Mouse (Mus musculus): ENCODE results near the gene Itpr2. TPM values are rescaled to one million over a fixed set of nuclear protein-coding genes. Genes with fewer than 3 reads are reported as not detected.

Gene Itpr2
- polyA plus RNA-seq, 1 experiment from 2014 or later = 19.4 TPM

- DNase-seq (ENCODE audit: low spot score) = no peak
- no peaks in the 10 kb centered on the region for H3K36me3 ChIP-seq
- WGBS = 81% methylated on average over 4 of the region's 4 CpGs
- H3K9me3 ChIP-seq = no peaks in the 10 kb centered on the region
- H3K4me1 ChIP-seq = peaks cover 16% of the 10 kb centered on the region
- no peaks in the 10 kb centered on the region for H3K27me3 ChIP-seq (ENCODE audit: insufficient read depth, poor library complexity, severe bottlenecking)
- H3K27ac ChIP-seq = no peak overlapping the region
- H3K4me3 ChIP-seq = no peak overlapping the region
Measured at GRCm38 (mm10) chr6:146204470-146204869, 297.6 kb downstream of the Itpr2 start.

- no peak for DNase-seq (ENCODE audit: low spot score)
- Histone ChIP-seq H3K4me1 (no peaks in the 10 kb centered on the region), H3K27ac (no peak overlapping the region), H3K9me3 (peaks cover 4% of the 10 kb centered on the region), H3K27me3 (ENCODE audit: insufficient read depth, poor library complexity, severe bottlenecking) (no peaks in the 10 kb centered on the region), H3K36me3 (peaks cover 26% of the 10 kb centered on the region), H3K4me3 (no peak overlapping the region)
- 88% methylated on average over 7 of the region's 7 CpGs for WGBS
Measured at GRCm38 (mm10) chr6:146197868-146198379, 304.1 kb downstream of the Itpr2 start.

- 87% methylated on average over 1 of the region's 1 CpGs for WGBS
- no peaks in the 10 kb centered on the region for H3K27me3 ChIP-seq (ENCODE audit: insufficient read depth, poor library complexity, severe bottlenecking)
- no peak overlapping the region for H3K4me3 ChIP-seq
- peaks cover 4% of the 10 kb centered on the region for H3K9me3 ChIP-seq
- H3K27ac ChIP-seq = no peak overlapping the region
- H3K36me3 ChIP-seq = peaks cover 26% of the 10 kb centered on the region
- no peak for DNase-seq (ENCODE audit: low spot score)
- H3K4me1 ChIP-seq = no peaks in the 10 kb centered on the region
Measured at GRCm38 (mm10) chr6:146196701-146197100, 305.3 kb downstream of the Itpr2 start.

GRCm38 (mm10) chr6:146195854-146196457 is 306.1 kb downstream of the Itpr2 start:
- no peak overlapping the region for H3K27ac ChIP-seq
- no peaks in the 10 kb centered on the region for H3K4me1 ChIP-seq
- no peak overlapping the region for H3K4me3 ChIP-seq
- peaks cover 4% of the 10 kb centered on the region for H3K9me3 ChIP-seq
- DNase-seq (ENCODE audit: low spot score) = no peak
- no peaks in the 10 kb centered on the region for H3K27me3 ChIP-seq (ENCODE audit: insufficient read depth, poor library complexity, severe bottlenecking)
- 85% methylated on average over 7 of the region's 7 CpGs for WGBS
- H3K36me3 ChIP-seq = peaks cover 26% of the 10 kb centered on the region

- Histone ChIP-seq H3K36me3 (peaks cover 15% of the 10 kb centered on the region), H3K9me3 (peaks cover 4% of the 10 kb centered on the region), H3K4me3 (no peak overlapping the region), H3K27me3 (ENCODE audit: insufficient read depth, poor library complexity, severe bottlenecking) (no peaks in the 10 kb centered on the region), H3K4me1 (no peaks in the 10 kb centered on the region), H3K27ac (no peak overlapping the region)
- 82% methylated on average over 5 of the region's 5 CpGs for WGBS
- no peak for DNase-seq (ENCODE audit: low spot score)
Measured at GRCm38 (mm10) chr6:146191931-146192330, 310.1 kb downstream of the Itpr2 start.

- Histone ChIP-seq H3K27ac (no peak overlapping the region), H3K4me1 (no peaks in the 10 kb centered on the region), H3K9me3 (peaks cover 4% of the 10 kb centered on the region), H3K27me3 (ENCODE audit: insufficient read depth, poor library complexity, severe bottlenecking) (no peaks in the 10 kb centered on the region), H3K36me3 (peaks cover 13% of the 10 kb centered on the region), H3K4me3 (no peak overlapping the region)
- 79% methylated on average over 8 of the region's 8 CpGs for WGBS
- DNase-seq (ENCODE audit: low spot score) = no peak
Measured at GRCm38 (mm10) chr6:146190006-146190405, 312.0 kb downstream of the Itpr2 start.

- Histone ChIP-seq H3K36me3 (no peaks in the 10 kb centered on the region; the same call in 1 of the 2 replicates), H3K4me1 (no peaks in the 10 kb centered on the region)
- WGBS = 87% methylated on average over 2 of the region's 2 CpGs
Measured at GRCm38 (mm10) chr6:146185532-146185931, 316.5 kb downstream of the Itpr2 start.

GRCm38 (mm10) chr6:146184771-146185170 is 317.3 kb downstream of the Itpr2 start:
- Histone ChIP-seq H3K9me3 (no peaks in the 10 kb centered on the region), H3K27me3 (ENCODE audit: insufficient read depth, poor library complexity, severe bottlenecking) (no peaks in the 10 kb centered on the region), H3K4me3 (no peak overlapping the region), H3K27ac (no peak overlapping the region), H3K4me1 (no peaks in the 10 kb centered on the region), H3K36me3 (no peaks in the 10 kb centered on the region)
- WGBS = 84% methylated on average over 9 of the region's 9 CpGs
- DNase-seq (ENCODE audit: low spot score) = no peak

More at GRCm38 (mm10) chr6:146185532-146185931, 316.5 kb downstream of the Itpr2 start:
- Histone ChIP-seq H3K27ac (no peak overlapping the region), H3K27me3 (ENCODE audit: insufficient read depth, poor library complexity, severe bottlenecking) (no peaks in the 10 kb centered on the region), H3K4me3 (no peak overlapping the region), H3K9me3 (no peaks in the 10 kb centered on the region)
- DNase-seq (ENCODE audit: low spot score) = no peak

- H3K9me3 ChIP-seq = no peaks in the 10 kb centered on the region
- no peaks in the 10 kb centered on the region for H3K27me3 ChIP-seq (ENCODE audit: insufficient read depth, poor library complexity, severe bottlenecking)
- H3K4me1 ChIP-seq = peaks cover 3% of the 10 kb centered on the region; the same call in 1 of the 2 replicates
- no peak overlapping the region for H3K27ac ChIP-seq
- WGBS = 90% methylated on average over 4 of the region's 4 CpGs
- H3K36me3 ChIP-seq = peaks cover 5% of the 10 kb centered on the region; the same call in 1 of the 2 replicates
- H3K4me3 ChIP-seq = no peak overlapping the region
- DNase-seq (ENCODE audit: low spot score) = no peak
Measured at GRCm38 (mm10) chr6:146174644-146175250, 327.3 kb downstream of the Itpr2 start.

GRCm38 (mm10) chr6:146170603-146171051 is 331.4 kb downstream of the Itpr2 start:
- Histone ChIP-seq H3K9me3 (no peaks in the 10 kb centered on the region), H3K4me3 (no peak overlapping the region), H3K36me3 (peaks cover 5% of the 10 kb centered on the region; the same call in 1 of the 2 replicates), H3K4me1 (peaks cover 10% of the 10 kb centered on the region), H3K27me3 (ENCODE audit: insufficient read depth, poor library complexity, severe bottlenecking) (no peaks in the 10 kb centered on the region; the same call in 1 of the 2 replicates), H3K27ac (no peak overlapping the region)
- WGBS = 80% methylated on average over 14 of the region's 14 CpGs
- no peak for DNase-seq (ENCODE audit: low spot score)

- Histone ChIP-seq H3K4me3 (no peak overlapping the region), H3K9me3 (no peaks in the 10 kb centered on the region), H3K27ac (no peak overlapping the region), H3K27me3 (ENCODE audit: insufficient read depth, poor library complexity, severe bottlenecking) (no peaks in the 10 kb centered on the region; the same call in 1 of the 2 replicates), H3K4me1 (peaks cover 16% of the 10 kb centered on the region), H3K36me3 (peaks cover 5% of the 10 kb centered on the region; the same call in 1 of the 2 replicates)
- 50% methylated on average over 5 of the region's 5 CpGs for WGBS
- DNase-seq (ENCODE audit: low spot score) = no peak
Measured at GRCm38 (mm10) chr6:146167207-146167606, 334.8 kb downstream of the Itpr2 start.

GRCm38 (mm10) chr6:146159641-146160040 is 342.4 kb downstream of the Itpr2 start:
- Histone ChIP-seq H3K4me3 (no peak overlapping the region), H3K9me3 (no peaks in the 10 kb centered on the region), H3K36me3 (0 out of 2 replicates have a peak, but pooled peaks cover 2% of the 10 kb centered on the region), H3K4me1 (peaks cover 9% of the 10 kb centered on the region; the same call in 1 of the 2 replicates), H3K27ac (no peak overlapping the region), H3K27me3 (ENCODE audit: insufficient read depth, poor library complexity, severe bottlenecking) (no peaks in the 10 kb centered on the region)
- DNase-seq (ENCODE audit: low spot score) = no peak
- WGBS = 65% methylated on average over 4 of the region's 4 CpGs

GRCm38 (mm10) chr6:146158717-146159116 is 343.3 kb downstream of the Itpr2 start:
- Histone ChIP-seq H3K27ac (no peak overlapping the region), H3K4me1 (peaks cover 13% of the 10 kb centered on the region; the same call in 1 of the 2 replicates), H3K36me3 (0 out of 2 replicates have a peak, but pooled peaks cover 2% of the 10 kb centered on the region), H3K27me3 (ENCODE audit: insufficient read depth, poor library complexity, severe bottlenecking) (no peaks in the 10 kb centered on the region), H3K9me3 (no peaks in the 10 kb centered on the region), H3K4me3 (no peak overlapping the region)
- WGBS = 94% methylated on average over 12 of the region's 12 CpGs
- peak; percentile 52 for DNase-seq (ENCODE audit: low spot score)
